Mouse (Mus musculus): ENCODE data around the gene Ltv1. TPM values are rescaled to one million over a fixed set of nuclear protein-coding genes. Genes with fewer than 3 reads are reported as not detected.

Gene Ltv1
- total RNA-seq, 2 experiments from 2014 or later, result 20.4 to 22.4 TPM

GRCm38 (mm10) chr10:13135276-13135675, 57.7 kb downstream of the Ltv1 start:
- DNase-seq (ENCODE audit: extremely low spot score in 1 of 2, low spot score in 1 of 2), result no peak

- no peak for DNase-seq (ENCODE audit: extremely low spot score in 1 of 2, low spot score in 1 of 2)
These were observed 59.1 kb downstream of the Ltv1 start for GRCm38 (mm10) chr10:13133850-13134249.

Other genes with a start within 250 kb of the Ltv1 start
- gene Stx11, start 228.9 kb downstream of the Ltv1 start, total RNA-seq (2021), result under 1 TPM in 1 of 2 experiments, not detected in 1; 0.22 TPM
- 1 to 10 TPM; 9.3 to 9.8 TPM for gene Sf3b5, start 187.8 kb downstream of the Ltv1 start, total RNA-seq (2021)
- 10 to 100 TPM; 17.5 to 19.9 TPM for gene Plagl1, start 132.7 kb downstream of the Ltv1 start, total RNA-seq (2021)
- gene Zc2hc1b, start 15.1 kb downstream of the Ltv1 start, total RNA-seq (2021), result not detected

Data from layer of hippocampus, postnatal 25 days (tissue).